Mouse (Mus musculus): Measurements from ENCODE around the gene Eya2.

DNA sequence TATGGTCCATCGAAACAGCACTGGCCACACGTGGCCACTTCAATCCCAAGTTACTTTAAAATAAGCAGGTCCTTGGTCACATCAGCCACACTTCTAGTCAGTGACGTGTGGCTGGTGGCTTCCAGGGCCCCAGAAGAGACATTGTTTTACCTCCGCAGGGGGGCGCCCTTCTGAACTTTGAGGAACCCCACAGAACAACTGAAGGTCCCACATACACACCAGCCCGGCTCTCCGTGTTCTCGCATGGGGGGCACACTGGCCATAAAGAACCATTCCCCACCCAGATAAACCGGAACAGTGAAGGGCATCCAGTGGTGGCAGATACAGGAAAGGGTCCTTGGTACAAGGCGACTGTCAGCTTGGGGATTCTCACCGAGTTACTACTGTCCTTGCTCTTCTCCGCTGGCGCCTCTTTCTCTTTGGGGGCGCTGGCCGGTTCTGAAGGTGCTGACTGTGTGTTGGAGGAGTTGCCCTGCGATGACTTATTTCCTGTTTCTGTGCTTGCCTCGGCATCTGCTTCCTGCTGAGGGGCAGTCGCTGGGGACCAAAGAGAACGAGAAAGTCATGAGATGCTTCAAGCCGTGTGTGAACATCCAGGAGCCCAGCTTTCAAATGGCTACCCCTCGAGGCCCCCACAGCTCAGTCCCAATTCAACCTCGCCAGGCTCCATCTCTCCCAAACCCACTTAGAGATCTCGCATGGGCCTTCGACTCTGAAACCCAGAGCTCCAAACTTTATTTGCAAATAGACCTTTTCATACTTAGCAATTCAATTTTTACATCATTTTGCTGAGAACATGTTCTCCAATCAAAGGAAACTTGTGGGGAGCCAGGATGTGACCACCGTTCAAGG is 197.8 kb downstream of the Eya2 start:
- no peak for TF ChIP-seq POLR2A (IDR thresholded peaks at IDR 0.05; ENCODE audit: borderline replicate concordance, control insufficient read depth, low read depth, low read length)
- no peak for TF ChIP-seq CTCF (IDR thresholded peaks at IDR 0.05; ENCODE audit: control insufficient read depth, insufficient read depth, low read length)
